Mouse (Mus musculus) megakaryocyte, embryonic 14.5 days (primary cell): ENCODE results near the gene Chd9. TPM values are rescaled to one million over a fixed set of nuclear protein-coding genes. Genes with fewer than 3 reads are reported as not detected.
"Not testable (repeated sequence)": the region's sequence is repeated elsewhere in the genome, so short reads cannot be mapped to it uniquely, and the experiment has no call there.

ENCODE experiments used
- H3K27me3 ChIP-seq: replicated peaks from 2 replicates; pipeline ENCODE3; 2012; ENCODE audit warnings: inconsistent platforms
- H3K36me3 ChIP-seq: replicated peaks from 2 replicates; pipeline ENCODE3; 2012; ENCODE audit warnings: low read length, inconsistent platforms, mixed read lengths
- H3K4me1 ChIP-seq: 2 replicates; pipeline ENCODE4 v1.6.1; 2012; ENCODE audit warnings: inconsistent platforms
- H3K4me3 ChIP-seq: replicated peaks from 2 replicates; pipeline ENCODE3; 2012; ENCODE audit warnings: moderate library complexity, mild to moderate bottlenecking, inconsistent platforms
- H3K9me3 ChIP-seq: 2 replicates; pipeline ENCODE4 v1.6.1; 2012; ENCODE audit warnings: inconsistent platforms
- FLI1 ChIP-seq: IDR thresholded peaks from 2 replicates; pipeline ENCODE4 v1.6.1; 2012; ENCODE audit warnings: low read length, inconsistent platforms, mixed read lengths
- GATA1 ChIP-seq: IDR thresholded peaks from 3 replicates; pipeline ENCODE4 v1.6.1; 2012; ENCODE audit warnings: mixed read lengths, low read length, inconsistent platforms, borderline replicate concordance
- polyA plus RNA-seq: library from polyadenylated mRNA; stranded (reverse); fragments of >175 nt; gene quantifications from 2 replicates; pipeline ENCODE4 v1.2.3, GENCODE M21; 2012; ENCODE audit warnings: low replicate concordance; ENCODE audit not compliant: insufficient read depth

Gene Chd9
- polyA plus RNA-seq, 1 experiment = 0.65 TPM

- no peaks in the 10 kb centered on the region for H3K36me3 ChIP-seq
- H3K27me3 ChIP-seq = no peaks in the 10 kb centered on the region
- no peak for TF ChIP-seq FLI1
- no peak for TF ChIP-seq GATA1
- peaks cover 56% of the 10 kb centered on the region for H3K4me1 ChIP-seq
- H3K4me3 ChIP-seq = no peak overlapping the region
- H3K9me3 ChIP-seq = no peaks in the 10 kb centered on the region
Measured at GRCm38 (mm10) chr8:90882088-90882691, 54.0 kb downstream of the Chd9 start.

DNA sequence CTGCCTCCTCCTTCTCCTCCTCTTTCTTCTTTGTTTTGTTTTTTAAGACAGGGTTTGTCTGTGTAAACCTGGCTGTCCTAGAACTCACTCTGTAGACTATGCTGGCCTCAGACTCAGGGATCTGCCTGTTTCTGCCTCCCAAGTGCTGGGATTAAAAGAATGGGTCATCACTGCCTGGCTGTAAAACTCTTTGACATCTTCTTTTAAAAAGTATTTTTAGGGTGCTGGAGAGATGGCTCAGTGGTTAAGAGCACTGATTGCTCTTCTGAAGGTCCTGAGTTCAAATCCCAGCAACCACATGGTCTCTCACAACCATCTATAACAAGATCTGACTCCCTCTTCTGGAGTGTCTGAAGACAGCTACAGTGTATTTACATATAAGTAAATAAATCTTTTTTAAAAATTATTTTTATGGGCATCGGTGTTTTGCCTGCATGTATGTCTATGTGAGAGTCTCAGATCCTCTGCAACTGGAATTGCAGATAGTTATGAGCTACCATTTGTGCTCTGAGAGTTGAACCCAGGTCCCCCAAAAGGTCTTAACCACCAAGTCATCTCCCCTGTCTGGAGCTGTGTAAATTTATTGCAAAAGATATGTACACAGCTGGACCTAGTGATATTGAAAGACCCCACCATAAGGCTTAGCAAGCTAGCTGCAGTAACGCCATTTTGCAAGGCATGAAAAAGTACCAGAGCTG is 57.7 kb downstream of the Chd9 start:
- no peak overlapping the region for H3K4me3 ChIP-seq
- TF ChIP-seq FLI1 = no peak
- TF ChIP-seq GATA1 = no peak
- H3K36me3 ChIP-seq = no peaks in the 10 kb centered on the region
- H3K4me1 ChIP-seq = peaks cover 25% of the 10 kb centered on the region
- no peaks in the 10 kb centered on the region for H3K9me3 ChIP-seq
- H3K27me3 ChIP-seq = no peaks in the 10 kb centered on the region

DNA sequence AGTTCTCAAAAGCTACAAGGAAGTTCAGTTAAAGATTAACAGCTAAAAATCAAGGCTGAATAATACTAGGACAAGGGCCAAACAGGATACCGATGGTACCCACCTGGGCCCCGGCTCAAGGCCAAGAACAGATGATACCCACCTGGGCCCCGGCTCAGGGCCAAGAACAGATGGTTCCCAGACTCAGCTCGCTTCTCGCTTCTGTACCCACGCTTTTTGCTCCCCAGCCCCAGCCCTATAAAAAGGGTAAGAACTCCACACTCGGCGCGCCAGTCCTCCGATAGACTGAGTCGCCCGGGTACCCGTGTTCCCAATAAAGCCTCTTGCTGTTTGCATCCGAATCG is 58.2 kb downstream of the Chd9 start:
- H3K4me1 ChIP-seq = peaks cover 20% of the 10 kb centered on the region
- H3K9me3 ChIP-seq, H3K36me3 ChIP-seq, H3K27me3 ChIP-seq, H3K4me3 ChIP-seq: not testable (repeated sequence)

- H3K4me1 ChIP-seq = peaks cover 11% of the 10 kb centered on the region
- not testable (repeated sequence) for H3K4me3 ChIP-seq, H3K27me3 ChIP-seq, H3K36me3 ChIP-seq, H3K9me3 ChIP-seq
Measured at GRCm38 (mm10) chr8:90887328-90887727, 59.2 kb downstream of the Chd9 start.

- peaks cover 5% of the 10 kb centered on the region for H3K4me1 ChIP-seq
- H3K27me3 ChIP-seq = no peaks in the 10 kb centered on the region
- no peak overlapping the region for H3K4me3 ChIP-seq
- TF ChIP-seq GATA1 = no peak
- no peak for TF ChIP-seq FLI1
- no peaks in the 10 kb centered on the region for H3K9me3 ChIP-seq
- no peaks in the 10 kb centered on the region for H3K36me3 ChIP-seq
Measured at GRCm38 (mm10) chr8:90891872-90892578, 63.9 kb downstream of the Chd9 start.

- H3K36me3 ChIP-seq = no peaks in the 10 kb centered on the region
- H3K4me3 ChIP-seq = peak overlapping the region; percentile 23
- H3K9me3 ChIP-seq = no peaks in the 10 kb centered on the region
- no peaks in the 10 kb centered on the region for H3K27me3 ChIP-seq
- H3K4me1 ChIP-seq = peaks cover 9% of the 10 kb centered on the region
- TF ChIP-seq FLI1 (no peak), GATA1 (no peak)
Measured at GRCm38 (mm10) chr8:90892579-90892919, 64.4 kb downstream of the Chd9 start.

GRCm38 (mm10) chr8:90894231-90894914 is 66.2 kb downstream of the Chd9 start:
- TF ChIP-seq GATA1 (no peak), FLI1 (no peak)
- Histone ChIP-seq H3K36me3 (no peaks in the 10 kb centered on the region), H3K4me3 (no peak overlapping the region), H3K4me1 (peaks cover 16% of the 10 kb centered on the region), H3K27me3 (no peaks in the 10 kb centered on the region), H3K9me3 (no peaks in the 10 kb centered on the region)

DNA sequence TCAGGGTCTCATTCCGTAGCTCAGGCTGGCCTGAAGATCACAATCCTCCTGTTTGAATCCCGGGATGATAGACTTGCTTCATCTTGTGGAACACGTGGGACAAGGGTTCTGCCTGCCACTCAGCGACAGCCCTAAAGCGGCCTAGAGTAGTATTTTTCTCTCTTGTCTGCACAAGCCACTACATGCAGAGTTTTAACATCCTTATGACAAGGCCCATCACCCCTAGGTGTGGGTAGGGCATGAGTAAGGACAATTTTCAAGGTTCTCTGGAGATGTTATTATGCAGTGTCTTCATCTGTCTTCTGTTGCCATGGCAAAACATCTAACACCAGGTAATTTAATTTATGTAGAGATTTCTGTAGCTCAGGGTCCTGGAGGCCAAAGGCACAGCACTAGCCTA is 69.2 kb downstream of the Chd9 start:
- no peak overlapping the region for H3K4me3 ChIP-seq
- H3K4me1 ChIP-seq = peaks cover 22% of the 10 kb centered on the region
- H3K9me3 ChIP-seq = no peaks in the 10 kb centered on the region
- TF ChIP-seq GATA1 (no peak), FLI1 (no peak)
- no peaks in the 10 kb centered on the region for H3K27me3 ChIP-seq
- no peaks in the 10 kb centered on the region for H3K36me3 ChIP-seq

DNA sequence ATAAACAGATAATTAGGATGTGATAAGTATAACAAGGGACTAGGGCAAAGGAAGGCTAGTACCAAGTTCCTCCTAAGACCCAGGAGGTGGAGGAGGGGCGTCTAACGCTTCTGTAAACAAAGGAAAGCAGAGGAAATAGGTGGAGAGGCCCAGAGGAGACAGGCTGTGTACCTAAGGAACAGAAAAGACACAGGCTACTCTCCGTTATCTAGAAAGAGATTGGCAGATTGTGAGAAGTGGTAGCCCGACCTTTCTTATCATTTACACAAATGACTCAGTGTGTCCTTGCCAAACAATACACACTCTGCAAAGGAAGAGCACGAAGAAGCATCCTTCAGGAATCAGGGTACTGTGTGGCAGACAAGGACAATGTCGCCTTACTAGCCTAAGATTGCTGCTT is 70.4 kb downstream of the Chd9 start:
- H3K27me3 ChIP-seq = no peaks in the 10 kb centered on the region

DNA sequence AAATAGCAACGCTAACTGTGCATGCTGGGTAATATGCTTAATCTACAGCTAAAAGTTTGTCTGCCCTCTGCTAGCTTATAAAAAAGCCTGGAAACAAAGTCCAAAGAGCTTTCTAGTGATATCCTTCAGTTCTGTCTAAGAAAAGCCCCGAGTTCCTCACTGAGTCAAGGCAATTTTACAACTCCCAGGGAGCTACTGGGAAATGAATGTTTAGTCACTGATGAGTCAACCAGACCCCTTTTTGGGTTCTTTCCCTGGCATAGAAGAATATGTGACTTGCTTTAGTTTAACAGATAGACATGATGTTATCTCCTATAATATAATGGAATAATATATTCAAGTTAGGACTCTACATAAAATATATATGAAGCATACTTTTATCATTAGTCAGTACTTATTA is 73.8 kb downstream of the Chd9 start:
- no peaks in the 10 kb centered on the region for H3K27me3 ChIP-seq
- H3K9me3 ChIP-seq = no peaks in the 10 kb centered on the region
- H3K4me3 ChIP-seq = no peak overlapping the region
- peaks cover 17% of the 10 kb centered on the region for H3K4me1 ChIP-seq
- TF ChIP-seq GATA1 = no peak
- no peak for TF ChIP-seq FLI1
- no peaks in the 10 kb centered on the region for H3K36me3 ChIP-seq

More for the DNA sequence above, 70.4 kb downstream of the Chd9 start:
- Histone ChIP-seq H3K9me3 (no peaks in the 10 kb centered on the region), H3K4me3 (no peak overlapping the region), H3K4me1 (peaks cover 18% of the 10 kb centered on the region), H3K36me3 (no peaks in the 10 kb centered on the region)
- TF ChIP-seq GATA1 (no peak), FLI1 (no peak)
